Mouse (Mus musculus) liver, postnatal 0 days (tissue): ENCODE results near the gene Slc24a3. TPM values are rescaled to one million over a fixed set of nuclear protein-coding genes. Genes with fewer than 3 reads are reported as not detected.

Experiments
- ATAC-seq: fragments of 200-750 bp; cut with Nextera tagmentation; 2 replicates; pipeline ENCODE4 v1.8.0; 2017; ENCODE audit warnings: mild to moderate bottlenecking, moderate library complexity
- DNase-seq: peaks from one replicate; pipeline ENCODE4 v3.0.0-alpha.2; 2016
- H3K27ac ChIP-seq: fragments of 300-500 bp; sonication (generic); 2 replicates; pipeline ENCODE4 v1.5.1; 2014; ENCODE audit warnings: antibody characterized with exemption, moderate library complexity, mild to moderate bottlenecking, low read depth
- H3K27me3 ChIP-seq: fragments of 300-500 bp; sonication (generic); 2 replicates; pipeline ENCODE4 v1.6.1; 2014; ENCODE audit warnings: low read length, control low read depth, mixed read lengths; ENCODE audit not compliant: insufficient read depth
- H3K36me3 ChIP-seq: fragments of 300-500 bp; sonication (generic); replicated peaks from 2 replicates; pipeline ENCODE4 v1.6.1; 2014; ENCODE audit warnings: mild to moderate bottlenecking, control low read depth, low read length, moderate library complexity, mixed read lengths; ENCODE audit not compliant: insufficient read depth
- H3K4me1 ChIP-seq: fragments of 300-500 bp; sonication (generic); 2 replicates; pipeline ENCODE4 v1.6.1; 2014; ENCODE audit warnings: antibody characterized with exemption, mild to moderate bottlenecking, control low read depth; ENCODE audit not compliant: insufficient read depth
- H3K4me2 ChIP-seq: fragments of 300-500 bp; sonication (generic); 2 replicates; pipeline ENCODE4 v1.6.1; 2014; ENCODE audit warnings: low read depth, mild to moderate bottlenecking, low read length, moderate library complexity, mixed read lengths
- H3K4me3 ChIP-seq: fragments of 300-500 bp; sonication (generic); 2 replicates; pipeline ENCODE4 v1.5.1; 2014; ENCODE audit warnings: low read depth, low read length
- H3K9ac ChIP-seq: fragments of 300-500 bp; sonication (generic); replicated peaks from 2 replicates; pipeline ENCODE4 v1.6.1; 2014; ENCODE audit warnings: mild to moderate bottlenecking, moderate library complexity
- H3K9me3 ChIP-seq: fragments of 300-500 bp; sonication (generic); 2 replicates; pipeline ENCODE4 v1.6.1; 2016; ENCODE audit warnings: mild to moderate bottlenecking, control low read depth, low read length, mixed read lengths
- CTCF ChIP-seq: sonication (generic); IDR thresholded peaks from 2 replicates; pipeline ENCODE4 v1.5.1; 2016; ENCODE audit warnings: antibody characterized with exemption, low read depth
- EP300 ChIP-seq: IDR thresholded peaks from 2 replicates; pipeline ENCODE4 v1.6.1; 2016; ENCODE audit warnings: antibody characterized with exemption, low read depth, mild to moderate bottlenecking
- WGBS: fragments of 180-500 bp; shearing (Covaris S2); extraction: QIAGEN DNeasy Blood & Tissue Kit; methylation state at CpG from one replicate; pipeline ENCODE4 v1.1.7; 2014; ENCODE audit not compliant: insufficient replicate concordance; 5-methylcytosine and 5-hydroxymethylcytosine counted together
- polyA plus RNA-seq: library from polyadenylated mRNA; unstranded; fragments of >200 nt; fragmentation: Nextera tagmentation; extraction: Ambion mirVana; gene quantifications from 2 replicates; pipeline ENCODE4 v1.2.1, GENCODE M21; 2015

Slc24a3 gene
- polyA plus RNA-seq, 1 experiment from 2014 or later: 0.40 TPM

DNA sequence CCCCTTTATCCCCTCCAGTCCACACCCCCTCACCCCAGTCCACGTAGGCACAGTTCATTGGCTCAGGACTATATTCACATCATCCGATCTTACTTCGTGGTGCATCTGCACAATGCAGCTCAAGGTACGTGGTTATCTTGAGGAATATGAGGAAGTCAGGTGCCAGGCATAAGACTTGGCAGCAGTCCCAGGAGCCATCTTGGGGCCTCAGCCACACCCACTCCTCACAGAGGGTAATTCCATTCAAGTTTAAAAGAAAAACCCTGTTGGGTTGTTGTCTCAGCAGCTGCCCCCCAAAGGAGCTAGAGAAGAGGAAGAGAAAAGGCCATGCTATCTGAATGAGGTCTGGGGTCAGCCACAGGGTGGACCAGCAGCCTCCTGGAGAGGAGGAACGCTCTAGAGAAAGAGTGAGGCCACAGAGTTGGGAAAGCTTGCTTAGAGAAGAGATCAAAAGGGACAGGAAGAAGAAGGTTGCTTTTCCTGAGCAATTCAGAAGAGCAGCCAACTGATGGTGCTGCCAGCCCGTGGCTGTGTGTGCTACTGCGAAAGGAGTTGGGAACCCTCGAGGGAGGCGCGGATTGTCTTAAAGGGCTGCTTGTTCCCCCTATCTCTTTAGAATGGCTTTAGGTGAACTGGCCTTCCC, 523.9 kb downstream of the Slc24a3 start:
- 68% methylated on average over 10 of the region's 10 CpGs for WGBS
- H3K9ac ChIP-seq: no peak overlapping the region
- ATAC-seq: no peak
- no peaks in the 10 kb centered on the region for H3K27me3 ChIP-seq
- no peaks in the 10 kb centered on the region for H3K4me1 ChIP-seq
- H3K4me2 ChIP-seq: no peak overlapping the region
- H3K27ac ChIP-seq: no peak overlapping the region
- no peaks in the 10 kb centered on the region for H3K9me3 ChIP-seq
- H3K36me3 ChIP-seq: no peaks in the 10 kb centered on the region
- H3K4me3 ChIP-seq: no peak overlapping the region
- DNase-seq: no peak
- TF ChIP-seq EP300 (no peak), CTCF (no peak)
